Mouse (Mus musculus) heart, embryonic 13.5 days (tissue): ENCODE results near the gene Afg3l1. TPM values are rescaled to one million over a fixed set of nuclear protein-coding genes. Genes with fewer than 3 reads are reported as not detected.
"Not testable (repeated sequence)": the region's sequence is repeated elsewhere in the genome, so short reads cannot be mapped to it uniquely, and the experiment has no call there.

Experiments
- ATAC-seq: fragments of 200-750 bp; cut with Nextera tagmentation; 2 replicates; pipeline ENCODE4 v1.8.0; 2017; ENCODE audit warnings: moderate TSS enrichment; ENCODE audit not compliant: insufficient number of reproducible peaks, low FRiP score, low TSS enrichment; ENCODE audit errors: extremely low read depth
- H3K27ac ChIP-seq: fragments of 300-500 bp; sonication (generic); replicated peaks from 2 replicates; pipeline ENCODE4 v1.5.1; 2015; ENCODE audit warnings: moderate library complexity, mild to moderate bottlenecking, inconsistent platforms
- H3K27me3 ChIP-seq: fragments of 300-500 bp; sonication (generic); replicated peaks from 2 replicates; pipeline ENCODE4 v1.6.1; 2015; ENCODE audit warnings: mild to moderate bottlenecking, inconsistent platforms
- H3K36me3 ChIP-seq: fragments of 300-500 bp; sonication (generic); 2 replicates; pipeline ENCODE4 v1.6.1; 2015; ENCODE audit warnings: mild to moderate bottlenecking, inconsistent platforms
- H3K4me1 ChIP-seq: fragments of 300-500 bp; sonication (generic); 2 replicates; pipeline ENCODE4 v1.6.1; 2015; ENCODE audit warnings: inconsistent platforms
- H3K4me2 ChIP-seq: fragments of 300-500 bp; sonication (generic); 2 replicates; pipeline ENCODE4 v1.6.1; 2015; ENCODE audit warnings: inconsistent platforms, mild to moderate bottlenecking, moderate library complexity
- H3K4me3 ChIP-seq: fragments of 300-500 bp; sonication (generic); 2 replicates; pipeline ENCODE4 v1.5.1; 2015; ENCODE audit warnings: moderate library complexity, mild to moderate bottlenecking, inconsistent platforms
- H3K9ac ChIP-seq: fragments of 300-500 bp; sonication (generic); 2 replicates; pipeline ENCODE4 v1.6.1; 2015; ENCODE audit warnings: inconsistent platforms, mild to moderate bottlenecking, moderate library complexity
- H3K9me3 ChIP-seq: fragments of 300-500 bp; sonication (generic); 2 replicates; pipeline ENCODE4 v1.6.1; 2016; ENCODE audit warnings: inconsistent platforms
- WGBS: fragments of 180-500 bp; shearing (Covaris S2); methylation state at CpG from one replicate; pipeline ENCODE4 v1.1.7; 2015; ENCODE audit warnings: mixed read lengths; 5-methylcytosine and 5-hydroxymethylcytosine counted together
- polyA plus RNA-seq: library from polyadenylated mRNA; unstranded; fragments of >200 nt; fragmentation: Nextera tagmentation; extraction: Ambion mirVana; gene quantifications from 2 replicates; pipeline ENCODE4 v1.2.1, GENCODE M21; 2015

Afg3l1 gene
- polyA plus RNA-seq, 1 experiment from 2014 or later: 47.4 TPM

DNA sequence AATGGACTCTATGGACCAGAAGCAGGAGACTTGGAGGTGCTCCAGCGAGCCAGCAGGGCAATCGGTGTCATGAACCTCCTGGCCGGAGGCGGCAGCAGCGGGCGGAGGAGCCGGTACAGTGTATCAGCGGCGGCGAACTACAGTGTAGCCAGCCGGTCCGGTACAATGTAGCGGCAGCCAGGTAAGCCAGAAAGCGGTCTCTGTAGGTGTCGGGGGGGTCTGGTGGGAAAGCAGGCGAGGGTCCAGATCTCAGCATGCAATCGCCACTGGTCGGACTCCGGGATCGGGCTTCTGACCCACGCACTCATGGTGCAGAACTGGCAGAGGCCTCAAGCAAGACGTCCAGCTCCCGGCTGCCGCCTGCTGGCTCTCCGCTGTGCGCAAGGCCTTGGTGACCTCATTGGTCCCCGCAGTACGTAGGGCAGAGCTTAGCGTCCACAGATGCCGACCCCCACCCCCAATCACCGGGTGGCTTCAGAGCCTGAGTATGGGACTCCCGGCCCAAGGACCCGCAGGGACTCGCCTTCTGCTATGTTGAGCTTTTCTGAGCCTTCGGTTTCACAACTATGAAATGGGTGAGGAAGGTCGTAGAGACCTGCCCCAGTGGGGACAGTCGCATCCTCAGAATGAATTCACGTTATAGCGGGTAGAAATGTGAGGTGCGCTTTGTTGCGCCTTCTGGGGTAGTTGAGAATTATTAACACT, 34.7 kb upstream of the Afg3l1 start:
- peak overlapping the region; percentile 77 for H3K4me2 ChIP-seq
- peak overlapping the region; percentile 78 for H3K27ac ChIP-seq
- peaks cover 32% of the 10 kb centered on the region for H3K4me1 ChIP-seq
- ATAC-seq: peak; percentile 82; the same call in 1 of the 2 replicates
- H3K36me3 ChIP-seq: no peaks in the 10 kb centered on the region
- no peaks in the 10 kb centered on the region for H3K27me3 ChIP-seq
- H3K4me3 ChIP-seq: peak overlapping the region; percentile 76
- WGBS: 2% methylated on average over 41 of the region's 41 CpGs
- no peaks in the 10 kb centered on the region for H3K9me3 ChIP-seq
- H3K9ac ChIP-seq: peak overlapping the region; percentile 90

DNA sequence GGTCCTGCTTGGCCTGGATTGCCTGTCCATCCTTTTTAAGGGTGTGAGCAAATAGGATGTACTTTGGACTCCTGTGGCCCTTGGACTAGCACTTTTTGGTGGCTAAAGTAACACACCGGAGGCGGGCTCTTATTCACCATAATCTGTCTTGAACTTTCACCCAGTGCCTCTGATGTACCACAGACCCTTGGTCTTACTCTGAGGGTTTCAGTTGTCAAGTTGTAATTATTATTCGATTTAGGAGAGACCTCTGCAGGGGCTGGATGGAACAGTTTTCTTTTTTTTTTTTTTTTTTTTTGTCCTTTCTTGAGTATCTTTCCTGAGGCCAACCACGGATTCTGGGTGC, 34.2 kb upstream of the Afg3l1 start:
- no peaks in the 10 kb centered on the region for H3K9me3 ChIP-seq
- H3K27me3 ChIP-seq: no peaks in the 10 kb centered on the region
- H3K36me3 ChIP-seq: no peaks in the 10 kb centered on the region
- H3K4me2 ChIP-seq: peak overlapping the region; percentile 77
- peak overlapping the region; percentile 78 for H3K27ac ChIP-seq
- ATAC-seq: no peak
- H3K4me1 ChIP-seq: peaks cover 32% of the 10 kb centered on the region
- WGBS: 33% methylated on average over 4 of the region's 4 CpGs
- peak overlapping the region; percentile 90 for H3K9ac ChIP-seq
- H3K4me3 ChIP-seq: peak overlapping the region; percentile 76

DNA sequence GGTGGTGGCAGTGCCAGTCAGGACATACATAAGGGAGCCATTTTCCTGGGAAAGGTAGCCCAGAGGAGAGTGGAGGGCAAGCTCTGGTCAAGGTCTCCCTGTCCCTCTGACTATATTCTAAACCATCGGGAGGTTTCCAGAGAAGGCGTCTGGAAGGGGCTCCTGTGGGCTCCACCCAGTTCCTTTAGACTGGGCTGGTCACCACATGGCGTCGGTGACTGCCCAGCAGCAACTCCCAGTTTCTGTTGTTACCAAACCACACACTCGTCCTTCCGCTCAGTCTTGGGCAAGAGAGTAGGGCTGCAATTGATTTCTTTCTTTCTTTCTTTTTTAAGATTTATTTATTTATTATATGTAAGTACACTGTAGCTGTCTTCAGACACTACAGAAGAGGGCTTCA, 33.6 kb upstream of the Afg3l1 start:
- no peaks in the 10 kb centered on the region for H3K9me3 ChIP-seq
- H3K27ac ChIP-seq: no peak overlapping the region
- peaks cover 2% of the 10 kb centered on the region for H3K36me3 ChIP-seq
- no peaks in the 10 kb centered on the region for H3K27me3 ChIP-seq
- 87% methylated on average over 6 of the region's 6 CpGs for WGBS
- H3K4me1 ChIP-seq: peaks cover 32% of the 10 kb centered on the region
- no peak for ATAC-seq
- no peak overlapping the region for H3K4me3 ChIP-seq
- H3K4me2 ChIP-seq: peak overlapping the region; percentile 77
- H3K9ac ChIP-seq: peak overlapping the region; percentile 90; the same call in 1 of the 2 replicates

DNA sequence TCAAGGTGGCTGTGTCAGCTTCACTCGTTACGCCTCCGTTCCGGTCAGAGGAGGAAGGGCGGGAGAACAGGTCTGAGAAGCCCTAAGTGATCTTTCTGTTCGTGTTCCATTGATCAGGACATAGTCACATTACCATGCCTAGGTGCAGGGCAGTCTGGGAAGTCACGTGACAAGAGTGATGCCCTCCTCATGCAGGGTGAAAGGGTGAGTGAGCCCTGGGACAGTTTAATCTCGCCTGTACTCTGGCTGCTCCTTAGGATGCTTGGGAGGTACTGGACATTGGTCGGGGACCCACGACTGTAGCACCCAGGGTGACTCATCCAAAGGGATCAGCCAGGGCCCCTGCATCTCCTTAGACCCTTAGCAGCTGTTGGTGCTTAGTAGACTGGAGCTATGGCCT, 31.7 kb upstream of the Afg3l1 start:
- no peaks in the 10 kb centered on the region for H3K27me3 ChIP-seq
- peak overlapping the region; percentile 68; the same call in 1 of the 2 replicates for H3K27ac ChIP-seq
- peaks cover 32% of the 10 kb centered on the region for H3K4me1 ChIP-seq
- WGBS: 65% methylated on average over 10 of the region's 10 CpGs
- H3K36me3 ChIP-seq: peaks cover 16% of the 10 kb centered on the region
- peak overlapping the region; percentile 28; the same call in 1 of the 2 replicates for H3K9ac ChIP-seq
- H3K9me3 ChIP-seq: no peaks in the 10 kb centered on the region
- H3K4me3 ChIP-seq: no peak overlapping the region
- H3K4me2 ChIP-seq: no peak overlapping the region
- no peak for ATAC-seq

DNA sequence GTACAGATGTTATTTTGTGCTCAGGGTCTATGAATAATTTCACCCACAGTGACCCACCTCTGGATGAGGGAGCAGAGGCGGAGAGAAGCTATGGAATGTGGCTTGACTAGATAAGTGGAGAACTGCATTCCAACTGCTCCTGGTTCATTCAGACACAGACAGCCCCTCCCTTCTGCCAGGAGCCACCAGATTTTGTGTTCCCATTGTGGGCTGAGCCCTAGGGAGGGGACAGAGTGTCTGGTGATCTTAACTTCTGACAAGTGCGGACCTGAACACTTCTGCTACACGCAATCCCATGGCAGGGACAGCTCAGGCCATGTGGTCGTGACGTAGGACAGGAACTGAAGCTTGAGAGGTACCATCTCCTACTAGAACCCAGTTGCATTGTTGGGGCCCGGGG, 30.9 kb upstream of the Afg3l1 start:
- H3K4me3 ChIP-seq: no peak overlapping the region
- H3K9me3 ChIP-seq: no peaks in the 10 kb centered on the region
- H3K27me3 ChIP-seq: no peaks in the 10 kb centered on the region
- no peak for ATAC-seq
- peaks cover 32% of the 10 kb centered on the region for H3K4me1 ChIP-seq
- H3K27ac ChIP-seq: peak overlapping the region; percentile 68
- H3K36me3 ChIP-seq: peaks cover 24% of the 10 kb centered on the region
- 50% methylated on average over 6 of the region's 6 CpGs for WGBS
- no peak overlapping the region for H3K9ac ChIP-seq
- H3K4me2 ChIP-seq: no peak overlapping the region

DNA sequence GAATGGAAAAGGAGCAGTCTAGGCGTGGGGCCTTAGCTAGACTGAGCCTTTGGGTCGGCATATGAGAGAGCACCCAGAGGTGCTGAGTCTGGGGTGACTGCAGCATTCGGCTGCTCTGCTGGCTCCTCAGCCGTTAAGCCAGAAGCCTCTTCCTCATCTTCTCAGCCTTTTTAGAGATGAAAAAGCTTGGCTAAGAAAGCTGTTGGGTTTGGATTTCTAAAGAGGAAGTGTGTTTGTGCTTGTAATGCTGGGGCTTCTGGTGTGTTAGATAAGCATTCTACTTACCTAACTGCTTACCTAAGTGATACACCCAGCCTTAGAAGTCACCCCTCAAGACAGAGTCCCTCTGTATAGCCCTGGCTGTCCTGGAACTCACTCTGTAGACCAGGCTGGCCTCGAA, 26.9 kb upstream of the Afg3l1 start:
- H3K4me3 ChIP-seq: no peak overlapping the region
- no peak overlapping the region for H3K9ac ChIP-seq
- no peaks in the 10 kb centered on the region for H3K27me3 ChIP-seq
- H3K4me1 ChIP-seq: peaks cover 19% of the 10 kb centered on the region
- H3K9me3 ChIP-seq: no peaks in the 10 kb centered on the region
- H3K36me3 ChIP-seq: peaks cover 62% of the 10 kb centered on the region
- ATAC-seq: no peak
- H3K4me2 ChIP-seq: no peak overlapping the region
- WGBS: 82% methylated on average over 5 of the region's 5 CpGs
- no peak overlapping the region for H3K27ac ChIP-seq

DNA sequence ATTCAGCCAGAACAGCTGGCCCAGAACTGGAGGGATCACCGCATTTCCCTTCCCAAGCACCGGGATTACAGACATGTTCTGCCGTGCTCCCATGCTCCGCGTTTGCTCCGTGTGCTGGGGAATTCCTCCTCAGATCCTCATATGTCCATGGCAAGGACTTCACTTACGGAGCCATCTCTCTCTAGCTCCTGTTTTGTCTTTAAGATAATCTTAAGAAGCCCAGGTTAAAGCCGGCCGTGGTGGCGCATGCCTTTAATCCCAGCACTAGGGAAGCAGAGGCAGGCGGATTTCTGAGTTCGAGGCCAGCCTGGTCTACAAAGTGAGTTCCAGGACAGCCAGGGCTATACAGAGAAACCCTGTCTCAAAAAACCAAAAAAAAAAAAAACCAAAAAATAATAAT, 26.0 kb upstream of the Afg3l1 start:
- H3K27me3 ChIP-seq, H3K9me3 ChIP-seq, H3K27ac ChIP-seq, H3K4me2 ChIP-seq, H3K9ac ChIP-seq, H3K4me3 ChIP-seq, H3K4me1 ChIP-seq, ATAC-seq: not testable (repeated sequence)
- WGBS: 91% methylated on average over 12 of the region's 12 CpGs
- H3K36me3 ChIP-seq: peaks cover 72% of the 10 kb centered on the region

DNA sequence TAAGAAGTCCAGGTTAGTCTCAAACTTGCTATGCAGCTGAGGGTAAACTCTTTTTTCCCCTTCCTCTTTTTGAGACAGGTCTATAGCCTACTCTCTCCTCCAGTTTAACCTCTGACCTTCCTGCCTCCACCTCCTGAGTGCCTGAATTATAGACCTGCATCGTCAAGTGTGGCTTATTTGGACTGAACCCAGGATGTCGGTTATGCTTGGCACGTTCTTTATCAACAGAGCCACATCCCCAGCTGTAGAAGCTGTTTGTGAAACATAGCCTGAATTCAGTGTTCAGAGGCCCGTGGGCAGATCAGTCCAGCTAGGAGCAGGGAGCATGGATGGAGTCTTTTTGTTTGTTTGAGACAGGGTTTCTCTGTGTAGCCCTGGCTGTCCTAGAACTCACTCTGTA, 25.6 kb upstream of the Afg3l1 start:
- H3K27me3 ChIP-seq: no peaks in the 10 kb centered on the region
- H3K4me3 ChIP-seq: no peak overlapping the region
- H3K4me1 ChIP-seq: peaks cover 5% of the 10 kb centered on the region
- no peak overlapping the region for H3K27ac ChIP-seq
- 67% methylated on average over 4 of the region's 4 CpGs for whole genome bisulfite sequencing
- no peak overlapping the region for H3K4me2 ChIP-seq
- H3K9ac ChIP-seq: no peak overlapping the region
- H3K9me3 ChIP-seq: no peaks in the 10 kb centered on the region
- peaks cover 76% of the 10 kb centered on the region for H3K36me3 ChIP-seq
- no peak for ATAC-seq

DNA sequence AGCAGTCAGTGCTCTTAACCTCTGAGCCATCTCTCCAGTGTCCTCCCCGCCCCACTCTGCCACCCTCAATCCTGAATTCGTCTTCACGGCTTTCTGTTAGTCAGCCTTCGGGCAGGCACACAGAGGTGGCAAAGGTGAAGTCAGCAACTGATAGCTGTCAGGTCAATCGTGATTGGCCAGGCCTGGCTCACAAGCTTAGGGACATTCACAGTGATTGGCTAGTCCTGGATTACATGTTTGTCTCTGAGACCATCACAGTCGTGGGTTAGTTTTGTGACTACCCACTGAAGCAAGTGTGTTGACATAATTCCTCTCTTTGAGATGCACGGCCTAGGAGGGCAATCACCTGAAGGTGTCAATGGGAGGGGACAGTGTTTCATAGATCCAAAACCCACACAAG, 24.4 kb upstream of the Afg3l1 start:
- H3K27ac ChIP-seq: no peak overlapping the region
- ATAC-seq: no peak
- H3K4me3 ChIP-seq: no peak overlapping the region
- 70% methylated on average over 7 of the region's 7 CpGs for WGBS
- H3K36me3 ChIP-seq: peaks cover 87% of the 10 kb centered on the region
- H3K9ac ChIP-seq: no peak overlapping the region
- H3K4me2 ChIP-seq: no peak overlapping the region
- no peaks in the 10 kb centered on the region for H3K27me3 ChIP-seq
- no peaks in the 10 kb centered on the region for H3K4me1 ChIP-seq
- H3K9me3 ChIP-seq: no peaks in the 10 kb centered on the region

DNA sequence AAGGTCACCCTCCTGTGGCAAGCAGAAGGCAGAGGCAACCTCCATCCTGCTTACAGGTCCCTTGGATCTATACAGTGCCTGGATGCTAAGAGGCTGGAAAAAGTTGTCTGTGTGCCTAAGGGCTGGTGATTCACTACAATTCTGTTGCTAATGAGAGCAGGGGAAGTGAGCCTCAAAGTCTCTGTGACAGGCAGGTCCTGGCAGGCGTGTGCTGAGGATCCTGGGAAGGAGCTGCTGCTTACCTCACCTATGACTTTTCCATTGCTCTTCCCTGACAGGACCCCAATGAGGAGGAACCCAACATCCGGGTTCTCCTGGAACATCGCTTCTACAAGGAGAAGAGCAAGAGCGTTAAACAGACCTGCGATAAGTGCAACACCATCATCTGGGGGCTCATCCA, 23.8 kb upstream of the Afg3l1 start:
- Histone ChIP-seq H3K4me1 (no peaks in the 10 kb centered on the region), H3K4me2 (no peak overlapping the region), H3K9me3 (no peaks in the 10 kb centered on the region), H3K9ac (no peak overlapping the region), H3K36me3 (peaks cover 93% of the 10 kb centered on the region), H3K4me3 (no peak overlapping the region), H3K27me3 (no peaks in the 10 kb centered on the region), H3K27ac (no peak overlapping the region)
- no peak for ATAC-seq
- 76% methylated on average over 5 of the region's 5 CpGs for WGBS

DNA sequence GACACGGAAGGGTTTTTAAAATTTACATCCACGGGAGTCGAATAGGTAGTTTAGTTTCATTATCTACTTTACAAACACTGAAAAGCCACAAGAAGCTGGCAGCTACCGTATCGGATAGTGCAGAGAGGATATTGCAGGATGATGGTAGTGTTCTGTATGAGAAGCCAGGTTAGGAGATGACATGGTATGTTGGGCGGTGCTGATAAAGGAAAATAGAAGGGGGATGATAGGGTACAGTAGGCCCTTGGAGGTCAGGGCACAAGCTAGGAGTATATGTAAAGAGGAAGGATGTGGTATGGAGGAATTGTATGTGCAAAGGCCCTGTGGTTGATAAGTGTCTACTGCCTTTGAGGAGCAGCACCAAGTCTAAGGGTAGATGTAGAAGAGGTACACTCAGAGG, 23.1 kb upstream of the Afg3l1 start:
- Histone ChIP-seq H3K9me3 (no peaks in the 10 kb centered on the region), H3K9ac (no peak overlapping the region), H3K4me1 (no peaks in the 10 kb centered on the region), H3K27me3 (no peaks in the 10 kb centered on the region), H3K4me3 (no peak overlapping the region), H3K36me3 (peaks cover 93% of the 10 kb centered on the region), H3K4me2 (no peak overlapping the region), H3K27ac (no peak overlapping the region)
- WGBS: 88% methylated on average over 6 of the region's 6 CpGs
- no peak for ATAC-seq

DNA sequence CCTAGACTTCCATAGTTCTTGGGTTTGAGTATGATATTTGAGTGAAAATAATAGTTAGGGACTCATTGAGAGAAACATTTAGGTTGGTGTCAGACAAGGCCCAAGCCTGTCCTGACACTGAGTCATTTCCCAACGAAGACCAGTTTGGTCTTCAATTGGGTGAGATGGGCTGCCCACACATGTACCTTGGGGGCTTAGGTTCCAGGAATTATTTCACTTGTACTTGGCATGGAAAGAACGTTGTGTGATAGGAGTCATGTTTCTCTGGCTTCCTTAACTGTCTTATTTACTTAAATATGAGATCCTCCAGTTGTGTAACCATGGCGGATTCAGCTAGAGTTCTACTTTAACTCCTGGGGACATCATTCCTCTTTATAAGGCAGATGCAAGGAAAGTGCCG, 14.1 kb upstream of the Afg3l1 start:
- no peak overlapping the region for H3K4me2 ChIP-seq
- WGBS: 88% methylated on average over 4 of the region's 4 CpGs
- H3K9ac ChIP-seq: no peak overlapping the region
- peaks cover 51% of the 10 kb centered on the region for H3K36me3 ChIP-seq
- H3K9me3 ChIP-seq: no peaks in the 10 kb centered on the region
- no peaks in the 10 kb centered on the region for H3K27me3 ChIP-seq
- H3K4me3 ChIP-seq: no peak overlapping the region
- no peak for ATAC-seq
- no peaks in the 10 kb centered on the region for H3K4me1 ChIP-seq
- H3K27ac ChIP-seq: no peak overlapping the region
